Mouse (Mus musculus) kidney, adult 2 months (tissue): ENCODE data around the gene Piezo1.

Experiments
- CTCF ChIP-seq: fragments of 200-500 bp; conservative IDR thresholded peaks from 2 replicates; pipeline ENCODE4 v1.5.1; 2011; ENCODE audit warnings: low read depth, mild to moderate bottlenecking, control low read depth, low read length, moderate library complexity, mixed read lengths; ENCODE audit not compliant: insufficient read depth, insufficient read length
- POLR2A ChIP-seq: fragments of 200-500 bp; IDR thresholded peaks from one replicate; pipeline ENCODE4 v1.6.1; 2011; ENCODE audit warnings: low read depth, low read length, control low read depth

- TF ChIP-seq CTCF = no peak
- no peak for TF ChIP-seq POLR2A
These were observed 13.3 kb downstream of the Piezo1 start for GRCm38 (mm10) chr8:122537812-122538211.
